Comparison of ENCODE assay signal across 8 mouse cellular contexts in genomic region chr11:52561281-52561680, GRCm38 (mm10).
DNase-seq lines count a peak whose midpoint lies in the region; ATAC-seq lines count a peak whose summit lies in the region.
"Had no signal": no experiment of that assay in that cellular context is flagged by ENCODE, and none has a peak within 500 bp of the region (broad histone marks: within the 10 kb centered on the region; RNA-seq: fewer than 3 reads in every experiment).

No protein-coding gene starts in this region.

- no peaks in the 10 kb centered on the region for H3K4me1 ChIP-seq in liver, embryonic 12.5 days
- H3K4me1 ChIP-seq in hindbrain, embryonic 15.5 days (replicated peaks): no peaks in the 10 kb centered on the region; the same call in 1 of the 2 replicates

- ATAC-seq in liver, embryonic 12.5 days: no peak
- ATAC-seq in hindbrain, embryonic 15.5 days (ENCODE audit: low FRiP score, low read depth): peak; percentile 79

- no peaks in the 10 kb centered on the region for H3K36me3 ChIP-seq in liver, embryonic 12.5 days
- H3K36me3 ChIP-seq in hindbrain, embryonic 15.5 days: no peaks in the 10 kb centered on the region

- intact Hi-C loops in left cerebral cortex, postnatal 36 days (cut with DNase I): no loop called here

- WGBS in liver, embryonic 12.5 days (ENCODE audit: insufficient replicate concordance): 57% methylated on average over 7 of the region's 7 CpGs
- WGBS in hindbrain, embryonic 15.5 days: 52% methylated on average over 7 of the region's 7 CpGs

- peaks cover 3% of the 10 kb centered on the region; the same call in 1 of the 2 replicates for H3K27me3 ChIP-seq in liver, embryonic 12.5 days (replicated peaks)
- H3K27me3 ChIP-seq in hindbrain, embryonic 15.5 days: no peaks in the 10 kb centered on the region

- no peak overlapping the region for H3K4me2 ChIP-seq in liver, embryonic 12.5 days
- no peak overlapping the region for H3K4me2 ChIP-seq in hindbrain, embryonic 15.5 days

- H3K9ac ChIP-seq in liver, embryonic 12.5 days: no peak overlapping the region
- no peak overlapping the region for H3K9ac ChIP-seq in hindbrain, embryonic 15.5 days

- no peak overlapping the region for H3K4me3 ChIP-seq in liver, embryonic 12.5 days
- H3K4me3 ChIP-seq in hindbrain, embryonic 15.5 days: no peak overlapping the region

- H3K9me3 ChIP-seq in liver, embryonic 12.5 days (replicated peaks): no peaks in the 10 kb centered on the region
- H3K9me3 ChIP-seq in hindbrain, embryonic 15.5 days: no peaks in the 10 kb centered on the region

- peak; percentile 14 for DNase-seq in liver
- peak; percentile 35 for DNase-seq in heart, adult 8-10 months (ENCODE audit: low spot score)
- peak; percentile 17 for DNase-seq in mesoderm, embryonic 11.5 days (ENCODE audit: low read depth, low spot score)
- no peak for DNase-seq in thymus, postnatal 36 days
- DNase-seq in left cerebral cortex, postnatal 36 days (ENCODE audit: low spot score in 2 of 2): no peak
- DNase-seq: right cerebral cortex, postnatal 25 days had no signal

- no peak overlapping the region for H3K27ac ChIP-seq in liver, embryonic 12.5 days
- H3K27ac ChIP-seq in hindbrain, embryonic 15.5 days (replicated peaks): no peak overlapping the region

Comparison
In these comparisons a context has a peak if more than half of its experiments do, and no peak if none do; other contexts are left out.
1. DNase-seq: peak in liver (single experiment), heart, adult 8-10 months (single experiment) and mesoderm, embryonic 11.5 days (single experiment); none in thymus, postnatal 36 days (0 of 2) and left cerebral cortex, postnatal 36 days (0 of 2).